Mouse (Mus musculus): Measurements from ENCODE around the gene Kcnq1.

DNA sequence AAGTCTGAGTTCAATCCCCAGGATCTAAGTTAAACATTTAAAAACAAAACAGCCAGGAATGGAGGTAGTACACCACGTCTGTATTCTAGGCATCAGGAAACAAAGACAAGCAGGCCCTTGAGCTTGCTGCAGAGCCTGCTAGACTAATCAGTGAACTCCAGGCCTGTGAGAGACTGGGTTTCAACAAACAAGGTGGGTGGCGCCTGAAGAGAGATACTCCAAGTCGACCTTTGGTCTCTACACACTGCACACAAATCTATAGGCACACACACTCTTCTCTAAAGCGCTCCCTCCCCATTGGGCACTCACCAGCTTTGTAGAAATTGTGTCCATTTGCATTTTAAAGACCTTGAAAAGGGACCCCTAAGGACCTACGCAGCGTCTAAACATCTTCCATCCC is 294.4 kb downstream of the Kcnq1 start:
- TF ChIP-seq CTCF (IDR thresholded peaks at IDR 0.05; ENCODE audit: insufficient read depth, low read length) (no peak), POLR2A (IDR thresholded peaks at IDR 0.05; ENCODE audit: borderline replicate concordance, extremely low read depth, low read depth, low read length) (no peak)
